Mouse (Mus musculus): ENCODE measurements around the gene Uchl5.

- TF ChIP-seq CTCF (conservative IDR thresholded peaks at IDR 0.05; ENCODE audit: insufficient read depth, insufficient read length, low read depth, low read length) = no peak
- no peak for TF ChIP-seq POLR2A (IDR thresholded peaks at IDR 0.05; ENCODE audit: low read depth, low read length)
These were observed 3.2 kb upstream of the Uchl5 start for GRCm38 (mm10) chr1:143773909-143774308.
